Mouse (Mus musculus) erythroblast, embryonic 14.5 days (primary cell): ENCODE measurements around the gene Obscn. TPM values are rescaled to one million over a fixed set of nuclear protein-coding genes. Genes with fewer than 3 reads are reported as not detected.
"Not testable (repeated sequence)": the region's sequence is repeated elsewhere in the genome, so short reads cannot be mapped to it uniquely, and the experiment has no call there.

Source experiments
- H3K27me3 ChIP-seq: 2 replicates; pipeline ENCODE4 v1.6.1; 2012; ENCODE audit warnings: inconsistent platforms; ENCODE audit not compliant: control insufficient read depth
- H3K36me3 ChIP-seq: 2 replicates; pipeline ENCODE4 v1.6.1; 2012; ENCODE audit warnings: mild to moderate bottlenecking, inconsistent platforms; ENCODE audit not compliant: control insufficient read depth
- H3K4me1 ChIP-seq: 2 replicates; pipeline ENCODE4 v1.6.1; 2012; ENCODE audit warnings: inconsistent platforms; ENCODE audit not compliant: control insufficient read depth
- H3K4me3 ChIP-seq: replicated peaks from 2 replicates; pipeline ENCODE3; 2012; ENCODE audit warnings: moderate library complexity, mild to moderate bottlenecking, inconsistent platforms
- H3K9me3 ChIP-seq: 2 replicates; pipeline ENCODE4 v1.6.1; 2012; ENCODE audit warnings: low read length, inconsistent platforms, mixed read lengths; ENCODE audit not compliant: control insufficient read depth
- GATA1 ChIP-seq: IDR thresholded peaks from 2 replicates; pipeline ENCODE4 v1.6.1; 2012; ENCODE audit warnings: low read length, inconsistent platforms, mixed read lengths
- TAL1 ChIP-seq: IDR thresholded peaks from 3 replicates; pipeline ENCODE4 v1.6.1; 2012; ENCODE audit warnings: low read length, inconsistent platforms, mixed read lengths
- polyA plus RNA-seq: library from polyadenylated mRNA; stranded (reverse); fragments of >175 nt; gene quantifications from 2 replicates; pipeline ENCODE4 v1.2.3, GENCODE M21; 2012

The Obscn gene
- polyA plus RNA-seq, 1 experiment = 0.01 TPM

DNA sequence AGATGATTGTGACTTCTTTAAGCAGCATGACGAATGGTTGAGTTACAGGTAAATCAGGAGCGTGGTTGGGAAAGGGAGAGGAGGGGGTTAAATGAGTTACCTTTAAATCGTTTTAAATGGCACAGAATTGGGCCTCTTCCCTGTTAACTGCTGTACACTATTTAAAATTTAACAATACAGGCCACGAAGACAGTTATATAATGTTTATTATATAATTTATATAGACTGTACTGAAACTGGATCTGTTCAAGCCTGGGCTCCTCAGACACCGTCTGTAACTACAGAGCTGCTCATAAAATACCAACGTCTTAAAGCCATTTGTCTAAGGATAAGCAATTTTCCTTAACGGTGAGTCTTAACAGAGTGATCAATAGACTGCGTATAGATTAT lies 180.3 kb downstream of the Obscn start:
- H3K36me3 ChIP-seq = peaks cover 42% of the 10 kb centered on the region
- H3K4me1 ChIP-seq = peaks cover 55% of the 10 kb centered on the region
- H3K27me3 ChIP-seq = peaks cover 28% of the 10 kb centered on the region
- no peaks in the 10 kb centered on the region for H3K9me3 ChIP-seq
- peak overlapping the region; percentile 86 for H3K4me3 ChIP-seq
- TF ChIP-seq TAL1 (no peak), GATA1 (no peak)

DNA sequence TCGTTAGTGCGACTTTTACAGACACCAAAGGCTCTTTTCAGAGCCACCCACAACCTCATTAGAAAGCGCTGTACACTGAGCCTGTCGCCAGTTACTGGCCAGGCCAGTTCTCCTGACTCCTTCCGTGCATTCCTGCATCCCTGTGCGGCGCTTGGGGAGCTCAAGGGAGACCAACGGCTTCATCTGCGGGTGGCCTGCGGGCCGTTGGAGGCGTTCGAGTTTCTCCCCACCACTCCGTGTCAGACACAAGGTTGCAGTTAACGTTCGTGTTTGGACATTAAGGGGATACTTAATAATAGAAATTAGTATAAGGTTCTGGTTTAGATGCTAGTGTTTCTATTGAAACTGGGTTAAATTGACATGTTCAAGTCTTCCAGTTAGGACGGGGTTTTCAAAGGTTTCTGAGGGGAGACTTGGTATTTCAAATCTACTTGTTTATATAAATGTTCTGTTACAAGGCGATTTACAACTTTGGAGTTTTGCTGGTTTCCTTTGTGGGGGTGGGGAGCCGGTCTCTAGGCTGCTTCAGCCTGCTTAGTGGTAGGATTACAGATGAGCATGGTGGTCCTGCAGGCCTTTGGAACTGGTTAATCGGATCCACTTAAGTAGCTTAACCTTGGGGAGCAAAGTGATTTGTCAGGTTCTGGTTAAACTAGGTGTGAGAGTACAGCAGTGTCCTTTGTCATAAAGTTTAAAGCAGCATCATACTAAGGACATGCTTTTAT lies 180.9 kb downstream of the Obscn start:
- Histone ChIP-seq H3K9me3 (no peaks in the 10 kb centered on the region), H3K4me1 (peaks cover 53% of the 10 kb centered on the region), H3K27me3 (peaks cover 28% of the 10 kb centered on the region), H3K4me3 (peak overlapping the region; percentile 86), H3K36me3 (peaks cover 42% of the 10 kb centered on the region)
- TF ChIP-seq GATA1 (no peak), TAL1 (no peak)

DNA sequence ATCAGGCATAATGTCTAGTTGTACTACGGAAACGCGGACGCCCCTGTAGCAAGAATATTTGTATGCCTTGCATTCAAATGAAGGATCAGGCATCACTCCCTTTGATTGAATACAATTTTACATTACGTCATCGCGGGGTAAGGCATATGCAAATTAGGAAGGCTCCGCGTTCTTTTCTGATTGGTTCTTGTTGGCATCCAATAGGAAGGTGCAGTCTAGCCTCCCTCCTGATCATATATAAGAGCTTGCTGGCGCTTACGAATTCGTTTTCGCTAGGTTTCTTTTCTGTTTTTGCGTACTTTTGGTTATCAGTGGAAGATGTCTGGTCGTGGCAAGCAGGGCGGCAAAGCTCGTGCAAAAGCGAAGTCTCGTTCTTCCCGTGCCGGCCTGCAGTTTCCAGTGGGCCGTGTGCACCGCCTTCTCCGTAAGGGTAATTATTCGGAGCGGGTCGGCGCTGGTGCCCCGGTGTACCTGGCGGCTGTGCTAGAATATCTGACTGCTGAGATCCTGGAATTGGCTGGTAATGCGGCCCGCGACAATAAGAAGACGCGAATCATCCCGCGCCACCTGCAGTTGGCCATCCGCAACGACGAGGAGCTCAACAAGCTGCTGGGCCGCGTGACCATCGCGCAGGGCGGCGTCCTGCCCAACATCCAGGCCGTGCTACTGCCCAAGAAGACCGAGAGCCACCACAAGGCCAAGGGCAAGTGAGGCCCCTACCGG lies 181.6 kb downstream of the Obscn start, which contains the start of the genes Hist3h2a and Trim17:
Gene Hist3h2a, plus strand, starts transcription at position 266 of the 723 bp plus-strand sequence.
Gene Trim17, plus strand, starts transcription at position 266 of the 723 bp plus-strand sequence.
- Histone ChIP-seq H3K9me3 (no peaks in the 10 kb centered on the region), H3K4me1 (peaks cover 48% of the 10 kb centered on the region), H3K4me3 (peak within 1 kb of the TSS; percentile 86), H3K36me3 (peaks cover 42% of the 10 kb centered on the region), H3K27me3 (peaks cover 33% of the 10 kb centered on the region)
- TF ChIP-seq TAL1 = no peak
- 0 out of 2 replicates have a peak, but pooled peaks have one; percentile 32 for TF ChIP-seq GATA1

DNA sequence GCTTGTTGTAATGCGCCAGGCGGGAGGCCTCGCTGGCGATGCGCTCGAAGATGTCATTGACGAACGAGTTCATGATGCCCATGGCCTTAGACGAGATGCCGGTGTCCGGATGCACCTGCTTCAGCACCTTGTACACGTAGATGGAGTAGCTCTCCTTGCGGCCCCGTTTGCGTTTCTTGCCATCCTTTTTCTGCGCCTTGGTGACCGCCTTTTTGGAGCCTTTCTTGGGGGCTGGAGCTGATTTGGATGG lies 182.1 kb downstream of the Obscn start:
- Histone ChIP-seq H3K27me3 (peaks cover 38% of the 10 kb centered on the region), H3K4me3 (peak overlapping the region; percentile 86), H3K36me3 (peaks cover 40% of the 10 kb centered on the region), H3K4me1 (peaks cover 47% of the 10 kb centered on the region)
- H3K9me3 ChIP-seq = not testable (repeated sequence)

DNA sequence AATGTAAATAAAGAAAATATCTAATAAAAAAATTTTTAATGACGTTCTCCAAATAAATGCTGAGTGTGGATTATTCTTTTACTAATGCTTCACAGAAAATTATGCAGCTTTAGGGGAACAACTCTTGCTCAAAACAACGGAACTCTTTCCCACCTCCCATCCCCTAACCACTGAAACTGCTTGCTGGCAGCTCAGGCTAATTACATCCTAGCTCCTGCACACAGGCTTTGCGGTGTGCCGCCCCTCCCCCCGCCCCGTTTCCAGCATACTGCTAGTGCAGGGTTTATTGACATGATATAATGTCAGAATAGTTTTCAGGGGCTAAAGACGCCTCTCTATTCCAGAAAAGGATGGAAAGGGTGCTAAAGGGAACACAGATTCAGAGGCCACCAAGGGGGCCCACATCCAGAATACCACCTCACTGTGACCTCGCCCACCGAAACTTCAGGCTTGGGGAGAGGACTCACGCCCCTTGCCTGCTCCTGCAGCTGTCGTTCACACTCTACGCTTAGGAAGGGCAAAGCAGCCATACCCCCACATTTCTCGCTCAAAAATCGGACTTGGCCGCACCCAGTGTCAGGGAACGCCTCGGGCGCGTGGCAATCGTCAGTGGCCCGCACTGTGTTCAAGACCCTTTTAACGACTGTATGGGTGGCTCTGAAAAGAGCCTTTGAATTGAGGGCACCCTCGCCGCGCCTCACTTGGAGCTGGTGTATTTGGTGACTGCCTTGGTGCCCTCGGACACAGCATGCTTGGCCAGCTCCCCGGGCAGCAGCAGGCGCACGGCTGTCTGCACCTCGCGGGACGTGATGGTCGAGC lies 182.6 kb downstream of the Obscn start:
- Histone ChIP-seq H3K9me3 (0 out of 2 replicates have a peak, but pooled peaks cover under 1% of the 10 kb centered on the region), H3K27me3 (peaks cover 43% of the 10 kb centered on the region)

DNA sequence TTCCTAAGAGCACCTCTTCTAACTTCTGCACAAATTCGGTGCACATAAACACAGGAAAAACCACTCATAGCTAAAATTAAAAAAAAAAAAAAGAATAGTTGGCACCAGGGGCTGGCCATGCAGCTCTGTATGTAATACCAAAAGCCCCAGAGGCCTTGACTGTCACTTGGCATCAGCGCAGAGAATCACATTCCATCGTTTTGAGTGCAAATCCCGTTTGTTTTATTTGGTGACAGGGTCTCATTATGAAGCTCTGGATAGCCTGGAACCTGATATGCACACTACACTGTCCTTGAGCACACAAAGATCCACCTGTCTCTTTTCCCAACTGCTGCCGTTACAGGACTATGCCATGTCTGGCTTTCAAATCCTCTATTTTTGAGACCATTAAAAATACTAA lies 185.0 kb downstream of the Obscn start:
- 0 out of 2 replicates have a peak, but pooled peaks cover 2% of the 10 kb centered on the region for H3K9me3 ChIP-seq
- peaks cover 67% of the 10 kb centered on the region for H3K27me3 ChIP-seq
- H3K4me3 ChIP-seq = no peak overlapping the region
- TF ChIP-seq GATA1 = no peak
- no peak for TF ChIP-seq TAL1
- H3K36me3 ChIP-seq = peaks cover 14% of the 10 kb centered on the region
- peaks cover 36% of the 10 kb centered on the region for H3K4me1 ChIP-seq

More for the DNA sequence above, 182.6 kb downstream of the Obscn start:
- Histone ChIP-seq H3K4me3 (peak overlapping the region; percentile 84), H3K4me1 (peaks cover 46% of the 10 kb centered on the region), H3K36me3 (peaks cover 37% of the 10 kb centered on the region)
- TF ChIP-seq TAL1 (no peak), GATA1 (no peak)

DNA sequence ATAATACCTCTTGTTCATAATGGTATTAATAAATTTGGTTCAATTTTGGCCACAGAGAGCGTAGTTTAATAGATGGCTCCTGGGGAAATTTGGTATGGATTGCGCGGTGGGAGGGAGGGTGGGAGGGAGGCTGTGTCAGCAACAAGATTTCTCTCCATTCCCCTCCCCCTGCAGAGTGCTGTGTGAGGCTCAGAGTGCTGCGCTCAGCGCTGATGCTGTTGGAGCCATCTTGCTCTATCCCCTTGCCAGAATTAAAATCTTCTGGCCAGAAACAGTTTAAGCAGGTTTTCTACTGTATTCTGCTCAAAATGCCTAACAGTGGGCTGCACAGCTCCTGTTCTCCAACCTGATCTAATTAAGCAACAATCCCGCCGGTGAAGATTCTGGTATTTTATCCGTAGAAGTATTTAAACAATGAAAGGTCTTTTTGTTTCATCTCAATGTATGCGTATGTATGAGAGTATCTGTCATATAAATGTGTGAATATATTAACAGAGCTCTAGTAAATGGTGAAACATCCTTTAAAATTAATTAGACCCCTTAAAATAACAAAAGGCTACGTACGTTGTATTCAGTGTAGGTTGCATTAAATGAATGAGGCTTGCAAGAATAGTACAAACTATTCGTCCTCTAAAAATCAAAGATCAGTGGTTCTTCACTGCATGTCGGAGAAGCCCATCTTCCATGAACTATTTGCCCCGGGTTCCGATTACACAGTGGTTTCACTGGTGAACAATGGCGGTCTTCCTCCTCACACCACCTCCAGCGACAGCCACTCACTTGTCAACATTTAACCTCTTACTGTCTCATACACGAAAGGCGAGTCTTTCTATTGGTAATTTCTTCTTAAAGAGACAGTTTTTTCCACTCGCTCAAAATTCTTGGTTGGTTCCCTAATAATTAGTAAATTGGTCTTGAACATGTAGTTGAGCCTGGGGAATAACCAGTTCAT lies 186.4 kb downstream of the Obscn start:
- H3K36me3 ChIP-seq = peaks cover under 1% of the 10 kb centered on the region; the same call in 1 of the 2 replicates
- TF ChIP-seq GATA1 (no peak), TAL1 (no peak)
- H3K4me3 ChIP-seq = peak overlapping the region; percentile 64
- H3K27me3 ChIP-seq = peaks cover 81% of the 10 kb centered on the region
- H3K4me1 ChIP-seq = peaks cover 31% of the 10 kb centered on the region
- 0 out of 2 replicates have a peak, but pooled peaks cover 2% of the 10 kb centered on the region for H3K9me3 ChIP-seq
